Mouse (Mus musculus): ENCODE data around the gene Klhl8. TPM values are rescaled to one million over a fixed set of nuclear protein-coding genes. Genes with fewer than 3 reads are reported as not detected.
"Not testable (repeated sequence)": the region's sequence is repeated elsewhere in the genome, so short reads cannot be mapped to it uniquely, and the experiment has no call there.

The Klhl8 gene
- 4.3 and 4.6 TPM in 2 replicates for polyA plus RNA-seq (2015; fragmentation: Nextera tagmentation; extraction: Ambion mirVana)

DNA sequence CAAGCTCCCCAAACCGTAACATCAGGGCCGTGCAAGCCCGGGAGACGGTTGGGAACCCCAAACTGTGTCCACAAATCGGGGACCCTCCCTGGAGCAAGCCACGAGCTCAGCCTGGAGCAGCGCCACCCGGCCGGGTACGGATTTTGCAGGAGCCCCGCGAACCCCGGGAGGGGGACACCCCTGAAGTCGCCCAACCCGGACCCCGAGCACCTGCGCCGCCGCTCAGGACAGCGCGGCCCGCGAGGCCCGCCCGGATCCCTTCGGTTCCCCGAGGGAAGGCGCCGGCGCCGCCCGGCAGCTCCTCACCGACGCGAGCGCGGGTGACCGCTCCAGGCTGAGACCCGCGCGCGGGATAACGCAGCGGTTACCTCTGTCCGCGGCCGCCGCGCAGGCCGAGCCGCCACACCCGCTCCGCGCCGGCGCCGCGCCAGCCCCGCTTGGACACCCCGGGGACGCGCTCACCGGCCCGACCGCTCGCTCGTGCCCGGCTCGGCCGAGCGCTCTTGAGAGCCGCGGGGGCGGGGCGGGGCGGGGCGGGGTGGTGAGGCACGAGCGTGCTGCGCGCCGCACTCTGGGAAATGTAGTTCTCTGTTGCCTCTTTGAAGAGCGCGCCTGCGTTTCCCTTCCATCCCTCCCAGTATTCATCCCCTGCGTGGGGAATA lies at the start of gene Klhl8:
Gene Klhl8, minus strand, starts transcription at position 512 of the 662 bp plus-strand sequence.
- Histone ChIP-seq H3K36me3 (ENCODE audit: control insufficient read depth, insufficient read depth) (no peaks in the 10 kb centered on the region), H3K9me3 (ENCODE audit: control insufficient read depth) (no peaks in the 10 kb centered on the region), H3K27me3 (replicated peaks; ENCODE audit: control insufficient read depth, insufficient read depth, low read length) (no peaks in the 10 kb centered on the region), H3K4me1 (replicated peaks; ENCODE audit: control insufficient read depth, insufficient read depth, low read length) (no peaks in the 10 kb centered on the region), H3K4me3 (ENCODE audit: low read depth, low read length) (peak within 1 kb of the TSS; percentile 88), H3K4me2 (replicated peaks; ENCODE audit: low read depth) (peak within 1 kb of the TSS; percentile 96), H3K27ac (ENCODE audit: low read depth, low read length) (no peak within 1 kb of the TSS), H3K9ac (ENCODE audit: low read depth, low read length) (peak within 1 kb of the TSS; percentile 84)
- WGBS = under 1% methylated on average over 68 of the region's 86 CpGs
- ATAC-seq = peak; percentile 98
- TF ChIP-seq CTCF (IDR thresholded peaks at IDR 0.05; ENCODE audit: low read depth) = no peak

DNA sequence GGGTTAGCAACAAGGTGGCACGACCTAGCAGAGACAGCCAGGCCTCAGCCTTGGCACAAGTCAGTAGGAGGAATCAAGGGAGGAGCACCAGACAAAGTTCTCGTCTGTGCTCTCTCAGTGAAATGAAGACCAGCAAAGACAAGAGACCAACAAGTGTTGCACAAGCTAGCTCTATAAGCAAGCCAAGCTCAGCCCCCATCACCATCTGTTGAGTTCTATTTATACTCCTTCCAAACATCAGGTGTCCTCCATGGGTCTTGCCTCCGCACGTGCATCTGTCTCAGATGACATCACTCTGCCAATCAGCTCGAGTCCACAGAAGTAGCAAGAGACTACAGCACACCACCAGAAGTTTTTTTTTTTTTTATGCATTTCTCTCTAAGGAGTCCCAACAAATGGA lies 43.6 kb upstream of the Klhl8 start:
- no peaks in the 10 kb centered on the region for H3K36me3 ChIP-seq (ENCODE audit: control insufficient read depth, insufficient read depth)
- no peak for TF ChIP-seq CTCF (IDR thresholded peaks at IDR 0.05; ENCODE audit: low read depth)
- WGBS = 72% methylated on average over 5 of the region's 5 CpGs
- no peaks in the 10 kb centered on the region; the same call in 1 of the 2 replicates for H3K27me3 ChIP-seq (replicated peaks; ENCODE audit: control insufficient read depth, insufficient read depth, low read length)
- no peak overlapping the region for H3K27ac ChIP-seq (ENCODE audit: low read depth, low read length)
- H3K4me2 ChIP-seq (replicated peaks; ENCODE audit: low read depth) = no peak overlapping the region
- H3K4me3 ChIP-seq (ENCODE audit: low read depth, low read length) = no peak overlapping the region
- no peak for ATAC-seq
- no peaks in the 10 kb centered on the region for H3K4me1 ChIP-seq (replicated peaks; ENCODE audit: control insufficient read depth, insufficient read depth, low read length)
- no peak overlapping the region for H3K9ac ChIP-seq (ENCODE audit: low read depth, low read length)
- no peaks in the 10 kb centered on the region for H3K9me3 ChIP-seq (ENCODE audit: control insufficient read depth)

DNA sequence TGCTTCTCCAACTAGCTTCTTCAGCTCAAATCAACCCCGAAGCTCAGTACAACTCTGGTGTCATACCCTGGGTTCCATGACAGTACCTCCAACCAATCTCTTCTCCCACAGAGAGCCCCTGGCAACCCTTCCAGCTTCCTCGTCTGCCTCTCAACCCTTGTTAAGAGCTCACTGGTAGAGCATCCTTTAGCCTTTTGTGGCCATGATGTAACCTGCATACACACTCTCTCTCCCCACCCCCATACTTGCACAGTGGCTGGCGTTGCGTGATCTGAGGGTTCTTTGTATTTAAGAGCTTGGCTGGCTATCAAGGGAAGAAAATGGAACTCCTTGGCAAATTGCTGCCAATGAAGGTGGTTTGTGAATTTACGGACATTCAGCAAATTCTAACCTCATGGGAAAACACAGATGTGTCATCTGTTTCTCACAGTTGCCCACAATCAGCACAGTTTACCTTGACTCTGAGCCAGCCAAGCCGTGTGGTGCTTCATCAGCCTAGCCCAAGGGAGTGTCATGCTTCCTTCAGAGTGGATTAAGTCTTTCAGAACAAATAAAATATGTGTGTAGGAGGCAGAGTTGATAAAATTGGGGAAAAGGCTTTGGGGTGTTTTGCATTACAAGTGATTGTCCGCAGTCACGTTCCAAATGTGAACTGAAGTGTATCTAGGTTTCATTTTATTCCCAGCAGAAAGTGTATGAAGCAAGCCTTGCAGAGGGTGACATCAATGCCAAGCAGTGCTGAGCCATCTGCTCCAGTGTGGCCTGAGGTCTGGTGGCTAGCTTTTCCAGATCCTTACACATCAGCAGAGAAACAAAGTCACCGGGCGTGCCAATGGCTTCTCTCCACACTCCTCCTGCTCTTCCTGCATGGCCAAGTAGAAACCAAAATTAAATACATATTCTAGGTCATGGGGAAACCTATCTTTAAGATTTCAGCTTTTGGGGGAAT lies 42.4 kb upstream of the Klhl8 start:
- H3K36me3 ChIP-seq (ENCODE audit: control insufficient read depth, insufficient read depth) = no peaks in the 10 kb centered on the region
- H3K27ac ChIP-seq (ENCODE audit: low read depth, low read length) = no peak overlapping the region
- no peak overlapping the region for H3K9ac ChIP-seq (ENCODE audit: low read depth, low read length)
- no peaks in the 10 kb centered on the region for H3K9me3 ChIP-seq (ENCODE audit: control insufficient read depth)
- 87% methylated on average over 10 of the region's 10 CpGs for WGBS
- no peak overlapping the region for H3K4me3 ChIP-seq (ENCODE audit: low read depth, low read length)
- no peaks in the 10 kb centered on the region for H3K4me1 ChIP-seq (replicated peaks; ENCODE audit: control insufficient read depth, insufficient read depth, low read length)
- H3K27me3 ChIP-seq (replicated peaks; ENCODE audit: control insufficient read depth, insufficient read depth, low read length) = no peaks in the 10 kb centered on the region; the same call in 1 of the 2 replicates
- H3K4me2 ChIP-seq (replicated peaks; ENCODE audit: low read depth) = no peak overlapping the region
- no peak for ATAC-seq
- TF ChIP-seq CTCF (IDR thresholded peaks at IDR 0.05; ENCODE audit: low read depth) = no peak

DNA sequence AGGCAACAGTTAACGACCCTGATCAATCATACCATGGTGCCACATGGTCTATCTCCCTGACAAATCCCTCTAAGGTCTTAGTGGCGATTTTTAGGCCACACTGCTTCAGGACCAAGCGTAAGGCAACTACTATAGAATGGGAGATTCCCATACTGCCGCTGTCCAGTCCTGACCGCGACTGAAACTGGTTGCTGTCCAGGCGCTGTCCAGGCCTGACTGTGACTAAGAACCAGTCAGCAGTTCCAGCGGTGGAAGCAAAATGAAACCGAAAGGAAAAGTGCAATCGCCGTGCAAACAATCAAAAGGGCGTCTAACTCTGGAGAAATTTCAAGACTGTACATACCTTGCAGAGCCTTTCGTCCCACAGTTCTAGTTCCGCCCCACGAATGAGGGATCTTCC lies 39.1 kb upstream of the Klhl8 start:
- not testable (repeated sequence) for H3K27ac ChIP-seq (ENCODE audit: low read depth, low read length); H3K36me3 ChIP-seq (ENCODE audit: control insufficient read depth, insufficient read depth); ATAC-seq; H3K9ac ChIP-seq (ENCODE audit: low read depth, low read length); H3K27me3 ChIP-seq (replicated peaks; ENCODE audit: control insufficient read depth, insufficient read depth, low read length); H3K9me3 ChIP-seq (ENCODE audit: control insufficient read depth); H3K4me1 ChIP-seq (replicated peaks; ENCODE audit: control insufficient read depth, insufficient read depth, low read length); H3K4me2 ChIP-seq (replicated peaks; ENCODE audit: low read depth); H3K4me3 ChIP-seq (ENCODE audit: low read depth, low read length)
- WGBS = 87% methylated on average over 15 of the region's 15 CpGs

DNA sequence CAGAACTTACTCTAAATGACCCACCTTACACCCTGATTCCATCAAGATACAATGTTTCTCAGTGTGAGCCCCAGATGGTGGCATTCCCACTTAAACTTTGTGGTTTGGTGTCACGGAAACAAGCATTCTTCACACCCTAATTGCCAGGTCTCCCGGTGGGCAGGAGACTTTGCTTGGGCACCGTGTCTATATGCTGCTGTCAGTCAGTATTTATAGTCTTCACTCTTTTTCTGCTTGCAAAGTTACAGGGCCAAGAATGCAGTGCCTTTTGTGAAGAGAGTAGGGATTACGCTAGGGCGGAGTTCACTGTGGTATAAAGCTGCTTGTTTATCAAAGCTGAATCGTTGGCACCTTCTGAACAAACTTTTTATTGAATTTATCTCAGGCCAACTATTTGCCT lies 32.1 kb upstream of the Klhl8 start:
- Histone ChIP-seq H3K27ac (ENCODE audit: low read depth, low read length) (no peak overlapping the region), H3K4me1 (replicated peaks; ENCODE audit: control insufficient read depth, insufficient read depth, low read length) (no peaks in the 10 kb centered on the region), H3K4me3 (ENCODE audit: low read depth, low read length) (no peak overlapping the region), H3K4me2 (replicated peaks; ENCODE audit: low read depth) (no peak overlapping the region), H3K9me3 (ENCODE audit: control insufficient read depth) (no peaks in the 10 kb centered on the region), H3K9ac (ENCODE audit: low read depth, low read length) (no peak overlapping the region), H3K36me3 (ENCODE audit: control insufficient read depth, insufficient read depth) (no peaks in the 10 kb centered on the region), H3K27me3 (replicated peaks; ENCODE audit: control insufficient read depth, insufficient read depth, low read length) (peaks cover 37% of the 10 kb centered on the region)
- no peak for TF ChIP-seq CTCF (IDR thresholded peaks at IDR 0.05; ENCODE audit: low read depth)
- 37% methylated on average over 6 of the region's 6 CpGs for WGBS
- ATAC-seq = no peak

DNA sequence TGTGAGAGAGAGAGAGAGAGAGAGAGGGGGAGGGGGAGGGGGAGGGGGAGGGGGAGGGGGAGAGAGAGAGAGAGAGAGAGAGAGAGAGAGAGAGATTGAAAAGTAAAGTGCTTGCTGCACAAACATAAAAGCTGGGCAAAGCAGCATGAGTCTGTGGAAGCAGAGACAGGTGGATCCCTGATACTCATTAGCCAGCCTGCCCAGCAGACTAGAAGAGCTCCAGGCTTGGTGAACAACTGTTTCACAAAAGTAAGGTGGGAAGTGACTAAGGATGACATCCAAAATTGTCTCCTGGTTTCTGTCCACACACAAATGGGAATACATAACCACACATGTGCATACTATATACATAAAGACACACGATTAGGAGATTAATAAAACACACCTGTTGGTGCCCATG lies 28.8 kb upstream of the Klhl8 start:
- Histone ChIP-seq H3K36me3 (ENCODE audit: control insufficient read depth, insufficient read depth) (no peaks in the 10 kb centered on the region), H3K4me1 (replicated peaks; ENCODE audit: control insufficient read depth, insufficient read depth, low read length) (no peaks in the 10 kb centered on the region), H3K4me3 (ENCODE audit: low read depth, low read length) (no peak overlapping the region), H3K27me3 (replicated peaks; ENCODE audit: control insufficient read depth, insufficient read depth, low read length) (peaks cover 44% of the 10 kb centered on the region), H3K9ac (ENCODE audit: low read depth, low read length) (no peak overlapping the region), H3K9me3 (ENCODE audit: control insufficient read depth) (no peaks in the 10 kb centered on the region), H3K27ac (ENCODE audit: low read depth, low read length) (no peak overlapping the region), H3K4me2 (replicated peaks; ENCODE audit: low read depth) (no peak overlapping the region)
- no peak for TF ChIP-seq CTCF (IDR thresholded peaks at IDR 0.05; ENCODE audit: low read depth)
- WGBS = 63% methylated on average over 1 of the region's 1 CpGs
- ATAC-seq = no peak

Measured in intestine, postnatal 0 days (tissue).